Mouse (Mus musculus): ENCODE measurements around the gene Lypla2.
A peak's percentile ranks its signal among the peaks of the same experiment; 100 is the strongest.
"Not testable (repeated sequence)": the region's sequence is repeated elsewhere in the genome, so short reads cannot be mapped to it uniquely, and the experiment has no call there.

The Lypla2 gene

DNA sequence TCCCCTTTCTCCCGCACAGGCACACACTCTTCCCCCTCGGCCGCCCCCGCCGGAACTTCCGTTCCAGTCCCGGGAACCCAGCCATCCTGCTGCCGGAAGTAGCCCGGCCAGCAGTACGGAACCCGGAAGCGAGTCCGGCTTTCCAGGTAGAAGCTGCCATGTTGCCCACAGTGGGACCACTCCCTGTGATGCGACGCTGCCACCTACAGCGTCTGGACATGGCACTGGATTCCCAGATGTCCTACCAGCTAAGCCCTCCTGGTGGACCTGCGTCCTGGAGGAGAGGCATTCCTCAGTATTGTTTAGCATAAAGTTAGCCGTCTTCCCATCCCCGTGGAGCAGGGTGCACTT is at the start of gene Lypla2:
TSS of gene Lypla2 (minus strand) at position 71 of the 351 bp plus-strand sequence.
- peak; percentile 82 for DNase-seq (ENCODE audit: low read depth)

DNA sequence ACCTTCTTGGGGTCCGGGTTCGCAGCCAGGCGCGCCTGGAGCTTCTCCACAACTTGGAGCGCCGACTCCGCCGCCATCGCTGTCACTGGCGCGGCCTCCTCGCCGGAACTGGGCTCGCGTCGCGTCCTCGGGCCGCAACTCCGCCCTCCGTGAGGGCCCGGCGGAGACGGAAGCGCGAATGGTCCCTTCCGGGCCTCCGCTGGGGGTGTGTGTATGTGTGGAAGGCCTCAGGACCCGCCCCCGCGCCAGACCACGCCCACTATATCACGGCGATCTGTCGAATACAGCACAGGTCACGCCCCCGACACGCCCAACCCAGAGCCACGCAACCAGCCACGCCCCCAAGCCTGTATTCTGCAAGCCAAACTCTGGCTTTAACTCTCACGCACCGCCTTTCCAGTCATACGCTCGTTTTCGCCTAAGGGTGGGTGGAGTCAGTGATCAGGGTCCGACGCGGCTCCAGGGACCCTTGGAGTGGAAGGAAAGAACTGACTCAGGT is 49.2 kb upstream of the Lypla2 start, which contains the start of gene Eloa:
TSS of gene Eloa (minus strand) at position 215 of the 499 bp plus-strand sequence.
- DNase-seq (ENCODE audit: low read depth) = peak; percentile 100

DNA sequence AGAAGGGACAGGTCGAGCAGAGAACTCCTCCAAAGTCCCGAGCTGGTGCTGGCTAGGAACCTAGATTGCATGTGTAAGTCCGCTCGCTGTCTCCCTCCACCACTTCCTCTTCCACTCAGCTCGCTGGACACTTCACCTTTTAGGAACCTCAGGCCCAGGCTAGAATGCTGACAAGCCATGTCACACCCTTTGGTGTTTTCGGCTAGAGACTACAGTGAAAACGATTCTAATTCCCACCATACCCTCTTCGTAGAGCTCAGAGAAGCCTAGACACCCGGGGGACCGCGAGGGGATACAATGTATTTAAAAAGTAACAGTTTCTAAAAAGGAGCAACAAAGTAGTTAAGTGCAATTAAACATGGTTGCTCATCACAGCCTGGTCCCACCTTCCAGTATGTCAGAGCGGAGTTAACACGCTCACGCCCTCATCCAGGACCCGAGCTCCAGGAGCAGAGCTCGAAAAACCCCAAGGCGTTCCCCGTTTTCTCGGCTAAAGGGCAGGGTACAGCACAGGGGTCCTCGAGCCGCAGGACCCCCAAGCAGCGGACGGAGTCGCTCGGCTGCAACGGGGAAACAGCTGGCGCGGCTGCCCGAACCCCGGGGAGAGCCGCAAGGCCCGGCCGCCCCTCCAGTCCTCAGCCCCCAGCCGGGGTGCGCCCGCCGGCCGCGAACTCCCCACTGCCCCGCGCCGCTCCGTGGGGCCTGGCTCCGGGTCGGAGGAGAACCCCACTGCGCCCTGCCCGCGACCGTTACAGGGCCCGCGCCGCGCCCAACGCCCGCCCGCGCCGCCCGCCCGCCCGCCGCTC is 48.5 kb upstream of the Lypla2 start:
- peak; percentile 82 for DNase-seq (ENCODE audit: low read depth)

DNA sequence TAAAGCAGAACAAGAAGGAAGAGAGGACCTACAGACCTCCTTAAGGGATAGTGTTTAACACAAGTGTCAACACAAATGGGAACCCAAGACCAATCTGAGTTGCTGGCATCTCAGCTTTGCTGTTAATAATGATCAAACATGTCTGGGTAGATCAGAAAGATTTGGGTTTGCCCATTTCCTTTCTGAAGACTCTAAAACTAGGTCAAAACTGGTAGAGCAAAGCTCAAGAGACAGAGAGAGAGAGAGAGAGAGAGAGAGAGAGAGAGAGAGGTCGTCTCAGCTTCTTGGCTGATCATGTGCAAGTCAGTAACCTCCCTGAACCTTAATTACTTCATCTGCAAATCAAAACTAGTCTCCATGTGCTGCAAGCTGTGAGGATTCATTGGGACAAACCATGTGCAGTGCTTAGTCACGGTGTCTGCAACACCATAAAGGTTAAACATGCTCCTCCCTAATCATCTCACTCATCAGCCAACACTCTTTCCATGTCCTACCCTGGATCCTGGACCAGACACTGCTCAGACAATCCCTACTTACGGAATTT is 43.7 kb upstream of the Lypla2 start:
- no peak for DNase-seq (ENCODE audit: low read depth)

DNA sequence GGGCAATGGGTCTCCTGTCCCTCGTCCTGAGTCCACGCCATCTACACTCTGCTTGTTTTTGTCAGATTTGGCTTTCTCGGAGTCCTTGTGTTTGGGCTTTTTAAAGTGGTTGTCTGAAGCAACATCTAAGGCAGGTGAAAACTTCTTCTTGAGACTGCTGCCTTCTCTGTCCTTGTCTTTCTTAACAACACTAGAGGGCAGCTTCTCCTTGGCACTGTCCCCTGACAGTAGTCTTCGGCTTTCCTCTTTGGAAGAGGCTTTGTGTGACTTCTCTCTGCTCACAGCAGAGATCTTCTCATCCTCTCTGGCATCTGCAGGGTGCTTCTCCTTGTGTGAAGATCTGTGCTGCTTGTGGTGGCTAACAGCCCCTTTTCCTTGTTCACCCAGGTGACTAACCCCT is 38.2 kb upstream of the Lypla2 start:
- no peak for DNase-seq (ENCODE audit: low read depth)

DNA sequence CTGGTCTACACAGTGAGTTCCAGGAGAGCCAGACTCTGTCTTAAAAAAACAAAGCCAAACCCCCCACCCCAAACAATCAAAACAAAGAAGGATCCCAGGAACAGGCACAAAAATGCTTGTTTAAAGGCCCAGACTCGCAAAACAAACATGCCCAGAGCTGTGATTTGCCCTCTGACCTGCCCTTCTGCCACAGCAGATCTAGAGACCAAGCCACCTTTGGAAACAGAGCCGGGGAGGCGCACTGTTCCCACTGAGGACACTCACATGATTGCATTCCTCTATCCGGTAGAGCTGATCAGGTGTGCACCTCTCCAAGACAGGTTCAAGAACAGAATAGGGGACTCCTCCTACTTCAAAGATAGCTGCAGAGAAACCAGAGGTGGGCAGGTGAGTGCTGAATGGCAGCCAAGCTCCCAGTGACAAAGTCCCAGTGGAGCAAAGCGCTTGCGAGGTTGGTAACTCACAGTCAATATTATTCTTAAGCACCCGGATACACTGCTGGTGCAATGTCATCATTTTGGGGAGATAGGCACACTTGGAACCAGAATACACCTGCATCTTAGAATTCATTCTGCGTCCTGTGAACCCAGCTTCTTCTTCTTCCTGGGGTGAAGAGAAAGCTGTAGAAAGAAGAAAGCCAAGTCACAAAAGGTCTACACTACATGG is 36.5 kb upstream of the Lypla2 start:
- no peak for DNase-seq (ENCODE audit: low read depth)

DNA sequence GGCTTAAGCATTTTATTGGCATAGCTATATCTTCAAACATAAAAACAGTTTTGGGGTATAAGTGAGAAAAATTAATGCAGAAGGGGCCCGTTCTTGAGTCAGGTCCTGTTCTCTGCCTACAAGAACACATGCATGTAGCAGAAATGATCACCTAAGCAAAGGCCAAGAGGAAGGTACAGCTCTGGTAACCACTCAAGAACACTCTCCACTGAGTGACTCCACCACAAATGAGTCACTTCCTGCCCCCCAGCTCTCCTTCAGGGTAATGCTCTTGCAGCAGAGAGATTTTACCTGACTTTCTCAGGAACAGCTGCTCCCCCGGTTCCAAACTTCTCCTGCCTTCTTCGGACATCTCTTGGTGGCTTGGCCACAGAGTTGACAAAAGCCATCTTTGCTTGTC is 34.4 kb upstream of the Lypla2 start:
- peak; percentile 81 for DNase-seq (ENCODE audit: low read depth)

DNA sequence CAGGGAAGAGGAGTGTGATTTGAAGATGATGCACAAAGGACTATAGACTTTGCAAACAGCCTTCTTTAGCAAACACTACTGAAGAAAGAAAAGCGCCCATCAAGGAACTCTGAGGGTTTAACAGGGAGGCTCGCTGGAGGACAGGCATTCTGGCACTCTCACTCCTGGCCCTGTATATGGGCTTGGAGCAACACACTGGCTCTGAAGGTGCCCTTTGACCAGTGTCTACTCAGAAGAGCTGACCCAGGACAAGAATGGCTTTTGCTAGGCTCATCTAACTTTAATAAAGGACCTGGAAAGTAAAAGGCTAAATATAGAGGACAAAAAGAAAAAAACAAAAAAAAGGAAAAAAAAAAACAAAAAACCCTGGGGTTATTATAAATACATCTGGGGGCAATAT is 32.5 kb upstream of the Lypla2 start:
- no peak for DNase-seq (ENCODE audit: low read depth)

DNA sequence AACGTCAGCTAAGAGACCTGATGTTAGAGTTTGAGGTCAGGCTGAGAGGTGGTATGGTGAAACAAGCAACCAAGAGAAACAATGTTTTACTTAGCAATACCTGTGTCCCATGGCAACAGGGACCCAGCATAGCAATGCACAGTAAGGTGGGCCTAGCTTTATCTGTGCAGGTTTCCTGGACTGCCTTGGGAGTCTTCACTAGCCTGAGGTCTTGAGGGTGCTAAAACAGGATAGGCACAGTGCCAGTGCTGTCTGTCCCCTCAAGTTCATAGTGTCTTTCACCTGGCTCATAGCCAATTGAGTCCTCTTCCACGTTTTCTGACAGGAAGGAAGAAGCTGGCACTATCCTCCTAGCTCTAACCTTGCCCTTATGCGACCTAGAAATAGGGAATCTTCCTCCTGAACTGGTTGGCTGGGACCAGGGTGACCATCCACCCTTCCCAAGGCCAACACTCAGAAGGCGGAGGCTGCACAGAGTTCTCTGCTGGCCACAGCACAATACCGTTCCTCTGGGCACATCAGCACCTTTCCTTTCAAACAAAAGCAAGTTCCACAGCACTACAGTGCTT is 31.8 kb upstream of the Lypla2 start:
- no peak for DNase-seq (ENCODE audit: low read depth)

DNA sequence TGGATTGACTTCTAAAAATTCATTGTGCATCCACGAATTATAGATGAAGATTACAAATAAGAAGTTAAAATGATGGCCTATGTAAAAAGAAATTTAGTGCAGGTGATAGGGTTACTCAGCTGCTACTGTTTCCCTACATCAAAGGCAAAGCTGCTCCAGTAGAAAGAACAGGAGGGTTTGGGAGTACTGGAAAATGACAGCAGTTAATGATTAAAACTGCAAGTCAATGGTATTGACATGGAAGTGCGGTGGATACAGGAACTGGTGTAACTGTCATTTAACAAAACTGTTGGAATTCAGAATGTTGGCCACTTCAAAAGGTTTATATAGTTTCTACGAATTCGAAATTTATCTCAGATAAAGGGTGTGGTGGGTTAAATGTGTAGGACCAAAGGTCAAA is 22.7 kb upstream of the Lypla2 start:
- DNase-seq (ENCODE audit: low read depth) = no peak

DNA sequence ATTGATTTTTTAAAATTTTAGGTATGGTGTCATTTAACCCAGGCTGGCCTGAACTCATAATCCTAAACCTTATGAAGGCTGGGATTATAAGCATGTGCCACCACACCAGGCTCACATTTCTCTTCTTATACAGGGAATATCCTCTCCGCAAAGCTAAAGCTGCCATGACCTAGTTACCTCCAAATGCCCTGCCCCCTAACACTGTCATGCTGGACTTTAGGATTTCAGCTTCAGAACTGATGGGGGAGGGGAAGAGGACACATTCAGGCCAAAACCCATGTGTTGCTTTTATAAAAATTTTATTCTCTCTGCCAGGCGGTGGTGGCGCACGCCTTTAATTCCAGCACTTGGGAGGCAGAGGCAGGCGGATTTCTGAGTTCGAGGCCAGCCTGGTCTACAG is 21.5 kb upstream of the Lypla2 start:
- DNase-seq (ENCODE audit: low read depth) = no peak

DNA sequence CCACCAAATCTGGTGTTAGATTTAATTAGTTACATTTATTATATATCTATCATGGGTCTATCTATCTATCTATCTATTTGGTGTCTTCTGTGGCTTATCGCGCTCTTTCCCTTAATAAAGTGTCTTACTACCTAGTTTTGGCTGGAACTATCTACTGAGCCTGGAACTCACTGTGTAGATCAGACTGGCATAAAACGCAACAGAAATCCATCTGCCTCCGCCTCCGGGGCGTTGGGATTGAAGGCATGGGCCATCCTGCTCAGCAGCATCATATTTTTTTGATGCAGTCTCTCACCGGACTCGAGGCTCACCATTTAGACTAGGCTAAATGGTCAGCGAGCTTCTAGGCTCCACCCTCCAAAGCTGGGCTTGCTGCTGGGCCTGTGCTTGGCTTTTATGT is 15.3 kb upstream of the Lypla2 start:
- DNase-seq (ENCODE audit: low read depth) = no peak

DNA sequence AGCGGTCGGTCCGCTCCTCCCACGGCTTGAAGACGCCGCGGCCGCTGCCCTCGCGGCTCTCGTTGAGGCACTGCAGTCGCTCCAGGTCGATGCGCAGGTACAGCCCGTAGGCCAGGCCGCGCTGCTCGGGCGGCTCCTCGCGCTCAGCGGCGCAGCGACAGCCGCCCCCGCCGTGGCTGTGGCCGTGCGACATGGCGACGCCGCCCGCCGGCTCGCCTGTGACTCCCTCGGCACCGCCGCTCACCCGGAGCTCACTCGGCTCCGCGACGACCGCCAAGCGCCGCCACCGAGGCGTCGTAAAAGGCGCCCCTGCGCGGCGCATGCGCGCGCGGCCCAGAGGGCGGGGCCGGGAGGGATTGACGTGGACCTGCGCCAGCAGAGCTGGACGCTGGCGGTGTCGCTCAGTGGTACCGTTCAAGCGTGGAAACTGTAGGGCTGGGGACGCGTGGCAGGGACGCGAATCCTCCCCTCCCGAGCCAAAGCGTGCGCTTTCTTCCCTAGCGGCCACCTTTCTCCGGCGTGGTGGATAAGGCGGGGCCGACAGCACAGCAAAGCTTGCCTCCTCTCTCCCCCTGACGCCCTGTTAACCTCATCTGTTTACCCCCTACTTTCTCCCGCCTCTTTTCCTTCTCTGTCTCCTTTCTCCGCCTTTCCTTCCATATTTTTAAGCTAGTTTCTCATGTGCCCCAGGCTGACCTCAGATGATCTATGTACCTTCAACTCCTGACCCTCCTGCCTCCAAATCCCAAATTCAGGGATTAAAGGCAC is 14.7 kb upstream of the Lypla2 start, which contains the start of gene Pithd1:
TSS of gene Pithd1 (minus strand) at position 322 of the 768 bp plus-strand sequence.
- peak; percentile 92 for DNase-seq (ENCODE audit: low read depth)

DNA sequence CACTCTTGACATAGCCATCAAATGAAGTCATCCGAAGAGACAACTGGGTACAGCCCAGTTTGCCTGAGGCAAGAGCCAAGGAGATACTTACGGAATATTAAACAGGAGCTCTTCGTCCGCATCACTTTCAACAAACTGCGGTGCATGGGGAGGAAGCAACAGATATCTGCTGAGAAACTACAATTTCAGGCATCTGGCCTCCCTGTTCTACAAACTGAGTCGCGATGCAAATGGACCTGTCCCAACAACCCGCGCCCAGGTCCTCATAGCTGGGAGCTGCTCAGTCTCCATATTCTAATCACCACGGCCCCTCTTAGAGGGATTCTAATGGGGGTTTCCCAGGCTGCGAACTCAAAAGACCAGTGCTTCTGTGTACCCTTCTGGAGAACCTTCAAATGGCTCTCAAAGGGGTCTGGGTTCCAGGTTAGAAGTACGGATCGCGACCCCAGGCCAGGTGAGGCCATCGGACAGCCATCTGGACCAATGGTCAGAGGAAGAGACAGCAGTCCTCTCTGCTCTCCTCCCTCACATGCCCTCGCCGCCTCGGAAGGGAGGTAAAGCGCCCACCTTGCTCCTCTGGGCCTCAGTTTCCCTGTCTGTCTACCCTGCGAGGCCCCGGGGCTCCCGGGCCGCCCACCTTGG is 14.0 kb upstream of the Lypla2 start:
- DNase-seq (ENCODE audit: low read depth) = no peak

DNA sequence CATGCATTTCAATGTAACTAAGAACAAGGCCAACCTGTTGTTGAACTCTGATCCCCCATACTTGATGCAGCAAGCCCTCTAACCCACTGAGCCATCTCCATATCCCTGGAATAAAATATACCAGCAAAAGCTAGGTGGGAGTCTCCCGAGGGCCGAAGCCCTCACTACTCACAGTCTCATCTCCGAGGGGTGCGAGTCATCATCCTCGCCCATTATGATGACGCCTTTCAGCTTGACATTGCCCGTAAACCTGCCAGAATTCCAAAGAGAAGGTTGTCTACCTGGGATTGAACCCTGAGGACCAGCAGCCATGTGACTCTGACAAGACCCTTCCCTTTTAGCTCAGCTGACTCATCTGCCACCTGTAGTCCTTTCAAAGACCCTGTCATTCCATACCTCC is 13.3 kb upstream of the Lypla2 start:
- no peak for DNase-seq (ENCODE audit: low read depth)

DNA sequence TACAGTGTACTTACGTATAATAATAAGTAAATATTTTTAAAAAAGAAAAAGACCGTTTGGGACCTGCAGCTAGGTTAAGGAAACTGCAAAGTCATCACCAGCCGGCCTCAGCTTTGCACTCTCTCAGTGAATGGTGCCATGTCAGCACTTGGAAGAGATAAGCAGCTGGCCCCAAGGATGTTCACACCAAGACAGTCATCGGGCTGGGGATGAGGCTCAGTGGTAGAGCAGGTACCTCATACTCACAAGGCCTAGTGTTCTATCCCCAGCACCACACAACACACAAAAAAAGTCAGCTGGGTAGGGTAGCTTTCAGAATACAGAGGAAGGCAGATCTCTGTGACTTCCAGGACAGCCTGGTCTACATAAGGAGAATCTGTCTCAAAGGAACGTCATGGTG is 12.8 kb upstream of the Lypla2 start:
- peak; percentile 58 for DNase-seq (ENCODE audit: low read depth)

DNA sequence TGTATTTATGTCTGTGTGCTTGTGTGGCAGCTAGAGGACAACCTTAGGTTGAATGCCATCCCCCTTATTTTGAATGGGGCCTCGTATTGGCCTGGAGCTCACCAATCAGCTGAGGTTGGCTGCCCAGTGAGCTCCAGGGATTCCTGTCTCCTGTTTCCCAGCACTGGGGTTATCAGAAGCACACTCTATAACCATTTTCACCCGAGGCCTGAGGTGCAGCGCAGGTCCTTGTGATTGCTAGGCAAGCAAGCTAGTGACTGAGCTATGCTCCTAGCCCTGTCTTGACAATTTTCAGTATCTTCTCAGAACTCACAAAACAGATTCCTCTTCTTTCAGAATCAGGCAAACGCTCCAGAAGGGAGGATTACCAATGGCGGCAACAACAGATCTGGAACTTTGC is 12.1 kb upstream of the Lypla2 start:
- no peak for DNase-seq (ENCODE audit: low read depth)

DNA sequence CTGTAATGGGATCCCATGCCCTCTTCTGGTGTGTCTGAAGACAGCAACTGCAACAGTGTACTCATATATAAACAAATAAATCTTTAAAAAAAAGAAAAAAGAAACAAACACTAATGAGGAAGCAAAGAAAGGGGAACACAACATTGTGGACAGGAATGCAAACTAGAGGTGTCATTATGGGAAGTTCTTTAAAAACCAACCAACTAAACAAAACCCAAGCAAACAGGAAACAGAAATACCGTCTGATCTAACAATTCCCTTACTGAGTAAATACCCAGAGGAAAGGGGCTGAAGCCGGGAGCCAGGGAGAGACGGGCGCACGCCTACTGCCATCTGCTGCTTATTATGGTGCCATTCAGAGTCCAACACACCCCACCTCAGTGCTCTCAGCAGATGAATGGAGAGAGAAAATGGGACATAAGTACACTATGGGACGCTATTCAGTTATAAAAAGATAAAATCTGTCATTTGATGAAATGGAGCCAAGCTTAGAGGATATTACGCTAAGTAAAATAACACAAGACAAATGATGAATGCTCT is 9.2 kb upstream of the Lypla2 start:
- no peak for DNase-seq (ENCODE audit: low read depth)

DNA sequence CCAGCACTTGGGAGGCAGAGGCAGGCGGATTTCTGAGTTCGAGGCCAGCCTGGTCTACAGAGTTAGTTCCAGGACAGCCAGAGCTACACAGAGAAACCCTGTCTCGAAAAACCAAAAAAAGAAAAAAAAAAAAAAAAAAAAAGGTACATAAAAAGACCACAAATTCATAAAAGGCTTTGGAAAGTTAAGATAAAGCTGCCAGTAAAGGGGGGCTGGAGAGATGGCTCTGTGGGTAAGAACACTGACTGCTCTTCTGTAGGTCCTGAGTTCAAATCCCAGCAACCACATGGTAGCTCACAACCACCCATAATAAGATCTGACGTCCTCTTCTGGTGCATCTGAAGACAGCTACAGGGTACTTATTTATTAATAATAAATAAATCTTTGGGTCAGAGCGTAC is 7.8 kb upstream of the Lypla2 start:
- DNase-seq (ENCODE audit: low read depth) = not testable (repeated sequence)

DNA sequence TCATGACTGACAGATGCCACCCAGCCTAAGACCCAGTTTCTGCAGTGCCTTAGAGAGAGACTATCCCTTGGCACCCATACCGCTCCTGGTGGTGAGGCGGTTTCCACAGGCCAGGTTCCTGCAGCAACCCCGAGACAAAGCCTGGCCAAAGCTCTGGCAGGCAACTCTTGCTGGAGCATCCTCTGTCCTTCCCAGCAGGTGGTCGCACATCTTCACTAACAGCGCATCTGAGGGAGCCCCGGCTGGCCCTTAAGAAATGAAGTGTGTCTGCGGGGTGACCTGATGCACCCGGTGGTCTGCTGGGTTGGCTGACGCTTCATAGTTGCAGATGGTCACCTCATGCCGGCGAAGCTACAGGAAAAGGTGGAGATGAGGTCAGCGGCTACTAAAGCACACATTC is 3.7 kb upstream of the Lypla2 start:
- DNase-seq (ENCODE audit: low read depth) = no peak
